Mouse (Mus musculus) left cerebral cortex, adult 18-20 months (tissue): Measurements from ENCODE around the gene Vmac. TPM values are rescaled to one million over a fixed set of nuclear protein-coding genes. Genes with fewer than 3 reads are reported as not detected.
A peak's percentile ranks its signal among the peaks of the same experiment; 100 is the strongest.

Experiments used
- DNase-seq, 2 experiments: peaks; one replicate each; pipeline ENCODE4 v3.0.0; 2021 to 2022; ENCODE audit warnings: low spot score in 2 of 2, mixed read lengths in 1 of 2
- total RNA-seq, 2 experiments: library from RNA; stranded (reverse); gene quantifications; 2 replicates each; pipeline ENCODE4 v1.2.3; 2021

The Vmac gene
- total RNA-seq, 2 experiments from 2014 or later = 9.6 to 13.5 TPM

DNA sequence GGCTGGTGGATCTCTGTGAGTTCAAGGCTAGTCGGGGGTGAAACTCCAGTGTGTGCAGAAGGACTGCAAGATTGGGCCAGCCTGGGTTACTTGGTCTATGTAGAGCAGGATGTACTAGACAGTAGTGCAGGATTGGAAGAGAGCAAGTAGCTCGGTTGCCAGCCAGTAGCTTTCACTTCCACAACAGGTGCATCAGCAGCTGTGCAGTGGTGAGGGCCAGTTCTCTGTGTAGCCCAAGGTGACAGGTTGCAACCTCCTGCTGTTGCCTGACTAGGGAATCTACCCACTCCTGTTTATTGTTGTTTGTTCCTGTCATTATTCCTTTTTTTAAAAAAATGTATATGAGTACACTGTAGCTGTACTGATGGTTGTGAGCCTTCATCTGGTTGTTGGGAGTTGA is 29.1 kb downstream of the Vmac start:
- no peak for DNase-seq

DNA sequence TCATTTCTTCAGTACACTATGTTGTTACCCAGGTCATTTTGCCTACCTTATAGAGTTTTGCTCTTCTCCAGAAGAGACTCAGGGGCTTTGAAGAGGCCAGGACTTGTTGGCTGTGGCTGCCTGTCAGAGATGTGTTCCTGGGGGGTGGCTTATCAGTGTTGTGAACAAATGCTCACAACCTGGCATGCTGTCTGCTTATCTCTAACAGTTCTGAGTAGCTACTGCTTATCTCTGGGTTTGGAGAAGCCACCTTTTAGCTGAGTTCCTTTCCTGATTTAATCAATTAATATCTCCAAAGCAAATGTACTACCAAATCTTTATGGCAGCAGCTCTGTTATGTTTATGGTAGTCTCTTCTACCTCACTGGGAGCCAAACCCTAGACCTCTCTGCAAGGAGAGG is 29.8 kb downstream of the Vmac start:
- no peak for DNase-seq

DNA sequence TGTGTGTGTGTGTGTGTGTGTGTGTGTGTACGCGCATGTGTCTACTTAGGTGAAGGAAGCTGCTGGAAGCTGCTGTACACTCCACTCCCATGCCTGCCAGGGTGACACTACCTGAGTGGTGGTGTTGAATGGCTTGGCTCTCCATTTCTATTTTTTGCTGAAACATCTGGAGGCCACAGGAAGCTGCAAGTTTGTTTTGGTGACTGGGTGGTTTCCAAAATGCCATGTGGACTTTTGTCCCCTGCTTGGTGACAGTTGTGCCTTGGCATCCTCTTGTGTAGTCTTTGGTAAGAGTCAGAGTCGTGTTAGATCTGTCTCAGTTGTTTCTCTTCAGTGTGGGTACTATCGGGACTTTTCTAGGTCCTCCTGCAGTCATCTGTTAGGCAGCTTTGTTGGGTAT is 31.0 kb downstream of the Vmac start:
- no peak for DNase-seq

DNA sequence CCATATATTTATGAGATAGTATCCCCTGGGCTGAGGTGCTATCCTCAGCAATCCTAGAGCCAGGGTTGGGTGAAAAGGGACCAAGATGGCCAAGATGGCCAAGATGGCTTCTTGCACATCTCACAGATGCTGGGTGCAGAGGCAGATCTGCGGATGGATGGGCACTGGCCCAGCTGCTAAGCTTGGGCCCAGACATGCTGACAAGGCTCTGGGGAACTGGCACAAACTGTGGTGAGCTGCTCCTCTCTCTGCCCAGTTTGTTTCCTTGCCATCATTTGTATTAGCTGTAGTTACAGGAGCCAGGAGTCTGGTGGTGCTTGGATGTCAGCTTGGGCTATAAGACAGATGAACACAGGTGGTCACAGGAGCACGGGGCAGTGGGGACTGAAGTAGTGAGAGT is 33.2 kb downstream of the Vmac start:
- DNase-seq = no peak

DNA sequence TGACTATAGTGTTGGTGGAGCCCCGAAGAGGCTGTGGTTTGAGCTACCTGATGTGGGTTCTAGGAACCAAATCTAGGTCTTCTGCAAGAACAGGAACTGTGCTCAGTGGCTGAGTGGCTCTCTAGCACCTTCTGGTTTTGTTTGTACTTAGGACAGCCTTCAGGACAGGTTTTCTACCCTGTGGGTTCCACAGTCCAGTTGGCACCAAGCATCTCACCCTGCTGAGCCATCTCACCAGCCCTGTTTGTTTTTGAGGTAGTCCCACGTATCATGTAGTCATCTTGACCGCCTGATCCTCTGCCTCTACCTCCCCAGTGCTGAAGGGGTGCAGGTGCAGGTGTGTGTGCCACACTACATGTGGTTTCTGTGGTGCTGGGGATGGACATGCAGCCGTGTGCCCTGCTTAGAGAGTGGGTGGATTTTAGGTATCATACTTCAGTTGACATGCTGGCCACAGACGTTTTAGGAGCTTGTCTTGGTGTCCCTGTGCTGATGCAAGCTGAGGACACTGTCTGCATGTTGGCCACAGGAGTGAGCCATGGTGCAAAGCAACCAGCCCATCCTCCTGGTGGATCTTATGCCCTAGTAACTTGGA is 34.2 kb downstream of the Vmac start:
- DNase-seq = no peak

DNA sequence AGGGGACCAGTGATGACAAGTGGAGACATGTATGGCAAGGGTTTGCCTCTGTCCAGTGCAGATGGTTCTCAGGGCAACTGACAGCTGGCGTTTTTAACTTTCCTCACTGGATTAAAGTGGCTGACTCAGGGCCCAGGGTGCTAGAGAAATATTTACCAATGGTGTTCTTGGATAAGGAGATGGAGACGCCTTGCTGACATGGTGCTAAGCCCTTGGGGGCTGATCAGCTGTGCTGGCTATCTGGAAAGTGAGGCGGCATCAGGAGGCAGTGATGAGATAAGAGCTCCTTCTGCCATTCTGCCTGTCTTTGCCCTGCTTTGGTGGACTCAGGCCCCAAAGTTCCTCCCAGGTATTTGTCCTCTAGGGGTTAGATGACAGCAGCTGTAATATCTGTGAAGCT is 34.9 kb downstream of the Vmac start:
- no peak for DNase-seq

DNA sequence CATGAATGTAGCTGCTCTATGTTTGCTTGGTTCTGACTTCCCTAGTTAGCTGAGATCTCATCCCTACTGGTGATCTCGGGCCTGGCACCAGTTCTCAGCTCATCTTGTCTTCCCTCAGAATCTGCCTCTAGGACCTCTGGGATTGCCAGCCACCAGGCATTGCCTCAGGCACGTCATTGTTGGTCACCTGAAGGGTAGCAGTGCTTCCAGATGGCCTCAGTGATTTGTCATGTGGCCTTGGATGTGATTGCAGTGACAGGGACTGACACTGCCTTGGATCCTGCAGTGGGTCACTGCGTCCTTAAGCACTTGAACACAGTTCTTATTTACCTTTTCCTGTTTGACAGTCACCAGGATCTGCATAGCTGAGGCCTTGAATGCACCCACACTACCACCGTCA is 36.0 kb downstream of the Vmac start:
- no peak for DNase-seq

DNA sequence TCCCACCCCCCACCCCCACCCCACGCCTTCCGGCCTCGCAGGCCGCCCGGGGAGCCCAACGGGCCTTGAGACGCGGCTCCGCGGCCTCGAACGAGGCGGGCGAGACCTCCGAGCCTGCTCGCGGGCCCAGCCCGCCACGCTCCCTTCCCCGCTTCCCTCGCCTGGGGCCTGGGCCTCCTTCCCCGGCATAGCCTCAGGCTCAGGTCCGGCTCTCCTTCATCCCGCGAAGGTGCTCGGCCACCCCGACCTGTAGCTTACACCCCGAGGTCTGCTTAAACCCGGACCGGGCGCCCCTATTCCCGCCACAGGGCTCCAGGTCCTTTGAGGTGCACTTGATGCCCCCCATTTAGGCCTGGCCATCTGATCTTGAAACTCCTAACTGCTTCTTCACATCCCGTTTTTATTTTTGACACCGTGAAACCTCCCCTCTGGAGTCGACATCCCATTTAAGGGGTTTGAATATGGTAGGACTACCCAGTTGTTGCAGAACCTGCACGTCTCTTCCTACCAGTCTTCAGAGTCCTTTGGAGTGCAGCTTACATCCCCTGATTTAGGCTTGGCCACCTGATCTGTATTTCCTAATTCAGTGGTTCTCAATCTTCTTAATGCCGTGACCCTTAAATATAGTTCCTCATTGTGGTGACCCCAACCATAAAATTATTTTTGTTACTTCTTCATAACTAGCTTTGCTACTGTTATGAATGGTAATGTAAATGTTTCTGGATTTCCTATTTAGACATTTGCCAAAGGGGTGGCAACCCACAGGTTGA is 44.0 kb downstream of the Vmac start:
- no peak for DNase-seq

DNA sequence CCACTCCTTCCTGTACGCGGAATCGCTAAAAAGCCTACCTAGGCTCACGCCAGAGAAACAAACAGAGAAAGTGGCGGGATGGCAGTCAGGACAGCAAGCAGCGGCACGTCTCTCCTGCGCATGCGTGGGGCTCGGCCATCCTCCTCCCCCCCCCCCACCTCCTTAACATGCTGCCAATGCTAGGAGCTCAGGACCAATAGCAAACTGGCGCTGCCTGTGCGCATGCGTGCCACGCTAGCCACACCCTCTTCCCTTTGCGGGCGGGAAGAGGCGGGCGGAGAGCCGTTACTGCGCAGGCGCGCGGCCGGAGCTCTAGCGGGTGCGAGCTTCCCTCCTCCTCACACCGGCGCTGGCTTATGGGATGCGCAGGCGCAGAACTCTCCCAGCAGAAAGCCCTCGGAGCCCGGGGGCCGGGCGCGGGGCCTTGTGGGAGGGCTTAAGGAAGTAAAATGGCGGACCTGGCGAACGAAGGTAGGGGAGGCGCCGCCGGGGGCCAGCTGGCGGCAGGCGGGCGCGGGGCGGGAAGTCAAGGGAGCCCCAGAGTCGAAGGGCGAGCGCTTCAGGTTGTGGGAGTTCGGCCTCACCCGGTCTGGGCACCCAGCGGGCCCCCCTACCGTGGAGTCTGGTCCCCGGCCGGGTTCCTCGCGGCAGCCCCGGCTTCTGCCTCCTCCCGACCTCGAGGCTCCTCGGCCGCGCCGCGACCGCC is 44.7 kb downstream of the Vmac start, which contains the start of gene Ranbp3:
Ranbp3 (plus strand) TSS at position 354 of the 706 bp plus-strand sequence.
- DNase-seq = peak; percentile 98 to 100

DNA sequence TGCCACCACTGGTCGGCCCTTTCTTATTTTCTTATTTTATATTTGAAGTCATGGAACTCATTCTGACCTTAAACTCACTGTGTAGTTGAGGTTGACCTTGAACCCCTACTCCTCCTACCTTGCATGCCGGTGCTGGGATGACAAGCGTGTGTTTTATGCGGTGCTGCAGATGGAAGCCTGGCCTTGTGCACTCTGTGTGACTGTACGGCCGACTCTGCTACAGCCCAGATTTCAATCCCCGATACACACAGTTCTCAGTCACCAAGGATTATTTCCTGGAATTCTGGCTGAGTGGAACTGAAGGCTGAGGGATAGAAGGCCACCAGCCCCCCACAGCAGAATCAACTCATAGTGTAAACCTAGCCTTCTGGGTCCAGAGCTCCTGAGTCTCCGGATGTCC is 48.1 kb downstream of the Vmac start:
- DNase-seq = no peak

DNA sequence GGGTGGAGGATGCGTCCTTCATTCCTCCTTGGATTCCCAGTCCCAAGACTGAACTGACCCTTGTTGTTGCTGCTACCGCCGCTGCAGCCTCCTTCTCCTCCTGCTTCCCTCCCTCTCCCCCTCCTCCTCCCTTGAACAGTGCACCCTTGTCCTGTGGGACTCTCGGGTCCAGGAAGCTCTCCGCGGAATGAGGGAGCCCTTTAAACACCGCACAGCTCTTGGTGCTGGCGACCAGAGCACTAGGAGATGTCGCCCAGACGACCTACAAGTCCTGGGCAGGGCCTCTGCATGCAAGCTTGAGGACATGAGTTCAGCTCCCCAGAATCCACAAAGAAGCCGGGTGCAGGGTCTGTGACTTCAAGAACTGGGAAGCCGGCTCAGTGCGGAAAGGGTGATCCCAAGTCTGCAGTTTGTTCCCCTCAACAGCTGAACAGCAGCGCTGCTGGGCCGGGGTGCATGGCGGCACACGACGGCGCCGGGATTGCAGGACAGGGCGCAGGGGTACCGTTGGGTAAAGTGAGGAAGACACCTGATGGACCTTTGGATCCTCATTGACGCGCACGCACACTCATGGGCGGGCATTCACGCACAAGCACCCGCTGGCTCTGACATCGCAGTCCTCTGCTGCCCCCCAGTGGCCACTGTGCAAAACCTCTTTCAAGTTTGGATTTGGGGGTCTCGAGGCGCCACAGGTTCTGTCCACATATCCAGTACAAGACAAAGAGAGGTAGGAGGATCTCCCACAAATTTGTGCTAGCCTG is 49.3 kb downstream of the Vmac start:
- DNase-seq = peak; percentile 91 to 92

DNA sequence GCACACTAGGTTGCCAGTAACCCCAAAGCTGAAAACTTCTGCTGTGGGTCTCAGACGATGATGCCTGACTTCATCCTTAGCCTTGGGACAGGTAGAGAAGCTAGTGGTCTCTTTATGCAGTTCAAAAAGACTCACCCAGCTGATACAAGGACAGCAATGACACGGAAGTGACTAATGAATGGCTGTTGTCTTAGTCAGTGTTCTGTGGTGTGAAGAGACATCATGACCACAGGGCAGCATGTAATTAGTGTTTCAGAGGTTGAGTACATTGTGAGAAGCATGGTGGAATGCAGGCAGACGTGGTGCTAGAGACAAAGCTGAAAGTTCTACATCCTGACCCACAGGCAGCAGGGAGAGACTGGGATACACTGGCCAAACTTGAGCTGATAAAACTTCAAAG is 50.2 kb downstream of the Vmac start:
- DNase-seq = no peak

DNA sequence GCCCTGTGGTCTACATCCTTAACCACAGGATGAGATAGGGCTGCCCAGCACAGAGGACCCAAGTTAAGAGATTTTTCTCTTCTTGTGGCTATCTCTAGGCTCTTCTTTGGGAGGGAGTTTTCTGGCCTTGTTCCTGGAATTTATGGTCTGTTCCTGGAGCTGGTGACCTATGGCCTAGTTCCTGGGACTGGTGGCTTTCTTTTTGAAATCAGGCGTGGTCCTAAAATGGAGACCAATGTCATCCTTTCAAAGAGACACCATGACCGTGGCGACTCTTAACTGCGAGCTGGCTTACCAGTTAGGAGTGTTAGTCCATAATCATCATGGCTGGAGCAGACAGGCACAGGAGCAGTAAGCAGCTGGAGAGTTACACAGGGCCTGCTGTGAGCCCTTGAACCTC is 51.4 kb downstream of the Vmac start:
- DNase-seq = no peak

DNA sequence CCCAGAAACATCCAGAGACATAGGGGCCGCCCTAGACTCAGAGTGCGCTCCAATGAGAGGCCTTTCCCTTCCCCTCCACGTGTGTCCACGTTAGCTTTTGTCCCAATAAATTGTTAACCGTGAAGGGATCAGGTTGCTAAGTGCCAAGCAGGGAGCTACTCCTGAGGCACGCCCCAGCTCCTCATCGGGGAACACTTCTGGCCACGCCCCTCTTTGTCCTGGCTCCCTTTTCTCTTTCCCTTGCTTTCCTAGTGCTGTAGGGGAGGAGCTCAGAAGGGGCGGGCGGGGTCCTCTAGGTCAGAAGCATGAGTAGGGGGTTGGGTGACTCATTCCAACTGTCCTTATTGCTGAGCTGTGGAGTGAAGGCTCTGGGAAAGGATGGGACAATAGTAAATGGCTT is 53.5 kb downstream of the Vmac start:
- no peak for DNase-seq

Other genes with a start within 250 kb of the Vmac start
- 100 to 1,000 TPM; 588 to 594 TPM for gene Ptprs, start 241.5 kb downstream of the Vmac start, total RNA-seq
- gene Znrf4, start 205.6 kb downstream of the Vmac start, total RNA-seq = not detected
- gene Gm20219, start 163.6 kb downstream of the Vmac start, total RNA-seq = 1 to 10 TPM; 2.7 to 3.2 TPM
- 100 to 1,000 TPM; 104 to 120 TPM for gene Safb2, start 133.4 kb downstream of the Vmac start, total RNA-seq
- 100 to 1,000 TPM; 158 to 159 TPM for gene Safb, start 133.2 kb downstream of the Vmac start, total RNA-seq
- gene 2410015M20Rik, start 108.3 kb downstream of the Vmac start, total RNA-seq = 100 to 1,000 TPM; 139 to 143 TPM
- 100 to 1,000 TPM; 405 to 414 TPM for gene Rpl36, start 104.6 kb downstream of the Vmac start, total RNA-seq
- gene Lonp1, start 91.1 kb downstream of the Vmac start, total RNA-seq = 10 to 100 TPM; 57.1 to 60.6 TPM
- gene Catsperd, start 89.9 kb downstream of the Vmac start, total RNA-seq = under 1 TPM; 0.84 TPM
- gene Ranbp3, start 44.7 kb downstream of the Vmac start, total RNA-seq = 10 to 100 TPM; 89.7 to 91.2 TPM
- 100 to 1,000 TPM; 218 to 234 TPM for gene Ndufa11, start 255 bp downstream of the Vmac start, total RNA-seq
- gene Nrtn, start 39.5 kb upstream of the Vmac start, total RNA-seq = 1 to 10 TPM; 3.4 to 4.7 TPM
- gene Dus3l, start 46.7 kb upstream of the Vmac start, total RNA-seq = 10 to 100 TPM; 61.8 to 63.0 TPM
- 1 to 10 TPM in 1 of 2 experiments, under 1 TPM in 1; 0.88 to 1.1 TPM for gene Prr22, start 52.2 kb upstream of the Vmac start, total RNA-seq
- 1 to 10 TPM; 2.6 to 2.7 TPM for gene Rfx2, start 113.0 kb upstream of the Vmac start, total RNA-seq
- not detected for gene Acsbg2, start 156.4 kb upstream of the Vmac start, total RNA-seq
- gene 1700061G19Rik, start 157.5 kb upstream of the Vmac start, total RNA-seq = under 1 TPM; 0.14 to 0.40 TPM
- 10 to 100 TPM; 86.7 to 95.8 TPM for gene Mllt1, start 217.4 kb upstream of the Vmac start, total RNA-seq